Mouse (Mus musculus) embryonic facial prominence, embryonic 10.5 days (tissue): Measurements from ENCODE around the gene Clasp1. TPM values are rescaled to one million over a fixed set of nuclear protein-coding genes. Genes with fewer than 3 reads are reported as not detected.
"Not testable (repeated sequence)": the region's sequence is repeated elsewhere in the genome, so short reads cannot be mapped to it uniquely, and the experiment has no call there.

Source experiments
- DNase-seq: peaks from one replicate; pipeline ENCODE4 v3.0.0-alpha.2; 2017; ENCODE audit warnings: low spot score
- H3K27ac ChIP-seq: fragments of 300-500 bp; sonication (generic); replicated peaks from 2 replicates; pipeline ENCODE4 v1.5.1; 2016; ENCODE audit warnings: mild to moderate bottlenecking
- H3K27me3 ChIP-seq: fragments of 300-500 bp; sonication (generic); replicated peaks from 2 replicates; pipeline ENCODE4 v1.6.1; 2016; ENCODE audit warnings: low read depth, mild to moderate bottlenecking; ENCODE audit not compliant: poor library complexity, severe bottlenecking
- H3K36me3 ChIP-seq: fragments of 300-500 bp; sonication (generic); replicated peaks from 2 replicates; pipeline ENCODE4 v1.6.1; 2016; ENCODE audit warnings: mild to moderate bottlenecking, moderate library complexity
- H3K4me1 ChIP-seq: fragments of 300-500 bp; sonication (generic); 2 replicates; pipeline ENCODE4 v1.6.1; 2016
- H3K4me3 ChIP-seq: fragments of 300-500 bp; sonication (generic); 2 replicates; pipeline ENCODE4 v1.5.1; 2016; ENCODE audit warnings: mild to moderate bottlenecking, moderate library complexity
- H3K9me3 ChIP-seq: fragments of 300-500 bp; sonication (generic); 2 replicates; pipeline ENCODE4 v1.6.1; 2016; ENCODE audit warnings: mild to moderate bottlenecking
- WGBS: fragments of 180-500 bp; shearing (Covaris S2); methylation state at CpG from one replicate; pipeline ENCODE4 v1.1.7; 2016; 5-methylcytosine and 5-hydroxymethylcytosine counted together
- polyA plus RNA-seq: library from polyadenylated mRNA; unstranded; fragments of >200 nt; fragmentation: Nextera tagmentation; extraction: Ambion mirVana; gene quantifications from 2 replicates; pipeline ENCODE4 v1.2.1, GENCODE M21; 2016

The Clasp1 gene
- polyA plus RNA-seq, 1 experiment from 2014 or later, result 94.7 TPM

DNA sequence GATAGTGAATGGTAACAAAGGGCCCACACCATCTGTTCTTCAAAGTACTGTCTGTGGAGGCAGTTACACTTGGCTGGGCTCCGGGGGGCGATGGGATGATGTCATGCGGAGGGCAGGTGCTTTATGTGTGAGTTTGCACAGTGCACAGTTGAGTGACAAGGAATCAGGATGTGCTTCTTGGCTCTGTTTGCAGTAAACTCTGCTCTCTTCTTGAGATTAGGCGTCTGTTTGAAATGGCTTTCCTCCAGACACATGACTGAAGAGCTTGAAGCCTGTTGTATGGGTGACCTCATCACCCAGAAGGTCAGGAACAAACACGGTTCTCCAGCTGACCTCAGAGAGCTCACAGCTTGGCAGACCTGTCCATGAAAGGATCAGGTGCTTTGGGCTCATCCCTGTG lies 200.9 kb downstream of the Clasp1 start:
- H3K27ac ChIP-seq, result no peak overlapping the region

GRCm38 (mm10) chr1:118592933-118593332 lies 204.1 kb downstream of the Clasp1 start:
- Histone ChIP-seq H3K4me1 (no peaks in the 10 kb centered on the region), H3K27ac (no peak overlapping the region), H3K36me3 (peaks cover 92% of the 10 kb centered on the region), H3K4me3 (no peak overlapping the region), H3K9me3 (no peaks in the 10 kb centered on the region), H3K27me3 (no peaks in the 10 kb centered on the region)
- no peak for DNase-seq
- 94% methylated on average over 4 of the region's 4 CpGs for WGBS

More for the DNA sequence above, 200.9 kb downstream of the Clasp1 start:
- H3K4me1 ChIP-seq, result no peaks in the 10 kb centered on the region
- H3K4me3 ChIP-seq, result no peak overlapping the region
- no peaks in the 10 kb centered on the region for H3K27me3 ChIP-seq
- 80% methylated on average over 5 of the region's 5 CpGs for WGBS
- peaks cover 61% of the 10 kb centered on the region for H3K36me3 ChIP-seq
- DNase-seq, result no peak
- no peaks in the 10 kb centered on the region for H3K9me3 ChIP-seq

DNA sequence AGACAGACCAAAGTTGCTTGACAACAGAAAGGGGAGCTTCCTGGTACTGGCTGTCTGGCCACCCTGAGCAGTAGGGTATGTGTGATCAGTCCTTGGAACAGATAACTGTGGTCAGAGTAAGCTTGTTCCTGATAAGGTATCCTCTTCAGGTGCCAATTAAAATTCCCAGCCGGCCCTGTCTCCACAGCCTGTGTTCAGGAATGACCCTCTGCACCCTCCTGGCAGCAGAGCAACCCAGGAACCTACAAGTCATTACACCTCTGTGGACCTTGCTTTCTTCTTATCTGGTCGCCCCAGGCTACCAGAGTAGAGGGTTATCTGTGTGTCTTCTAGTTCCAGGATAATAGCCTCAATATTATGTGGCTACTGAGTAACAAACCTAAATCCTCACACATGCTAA lies 206.5 kb downstream of the Clasp1 start:
- Histone ChIP-seq H3K4me3 (no peak overlapping the region), H3K27me3 (no peaks in the 10 kb centered on the region)

DNA sequence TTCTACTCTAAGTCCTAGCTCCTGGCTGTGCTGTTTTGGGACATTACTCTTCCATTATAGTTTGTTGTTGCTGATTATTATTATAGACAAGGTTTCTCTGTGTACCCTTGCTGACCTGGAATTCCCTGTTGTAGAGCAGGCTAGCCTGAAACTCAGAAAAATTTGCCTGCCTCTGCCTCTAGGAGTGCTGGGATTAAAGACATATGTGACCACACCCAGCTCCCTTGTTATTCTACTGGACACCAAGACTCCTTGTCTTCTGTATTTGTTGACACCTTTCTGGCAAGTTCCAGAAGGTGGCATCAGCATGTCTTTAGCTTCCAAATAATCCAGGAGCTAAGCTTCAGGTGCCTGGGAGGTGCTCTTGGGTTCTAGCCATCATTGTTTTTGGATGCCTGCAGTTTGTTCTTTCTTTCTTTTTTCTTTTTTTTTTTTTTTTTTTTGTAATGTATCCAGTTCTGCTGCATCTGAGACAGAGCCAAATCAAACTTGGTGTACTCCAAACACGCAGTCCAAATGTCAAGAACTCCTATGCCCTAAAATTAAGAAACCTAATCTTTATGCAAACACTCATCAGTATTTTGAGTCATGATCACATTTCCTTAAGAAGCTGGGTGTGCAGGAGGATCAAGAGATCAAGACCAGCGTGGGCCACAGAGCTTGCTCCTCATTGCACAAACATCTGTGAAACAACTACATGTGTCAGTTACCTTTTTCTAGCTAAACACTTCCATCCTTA lies 208.8 kb downstream of the Clasp1 start:
- no peak overlapping the region for H3K4me3 ChIP-seq
- no peaks in the 10 kb centered on the region for H3K27me3 ChIP-seq
- H3K27ac ChIP-seq, result no peak overlapping the region
- H3K36me3 ChIP-seq, result peaks cover 99% of the 10 kb centered on the region
- no peaks in the 10 kb centered on the region for H3K9me3 ChIP-seq
- WGBS, result 87% methylated on average over 2 of the region's 2 CpGs
- no peak for DNase-seq
- no peaks in the 10 kb centered on the region for H3K4me1 ChIP-seq

More for the DNA sequence above, 206.5 kb downstream of the Clasp1 start:
- Histone ChIP-seq H3K9me3 (no peaks in the 10 kb centered on the region), H3K4me1 (no peaks in the 10 kb centered on the region), H3K36me3 (peaks cover 99% of the 10 kb centered on the region), H3K27ac (no peak overlapping the region)
- 90% methylated on average over 2 of the region's 2 CpGs for WGBS
- no peak for DNase-seq

GRCm38 (mm10) chr1:118598339-118598738 lies 209.5 kb downstream of the Clasp1 start:
- WGBS, result 90% methylated on average over 3 of the region's 3 CpGs
- no peak for DNase-seq
- H3K27me3 ChIP-seq, result no peaks in the 10 kb centered on the region
- H3K9me3 ChIP-seq, result no peaks in the 10 kb centered on the region
- no peak overlapping the region for H3K4me3 ChIP-seq
- H3K36me3 ChIP-seq, result peaks cover 99% of the 10 kb centered on the region
- H3K27ac ChIP-seq, result no peak overlapping the region
- no peaks in the 10 kb centered on the region for H3K4me1 ChIP-seq

DNA sequence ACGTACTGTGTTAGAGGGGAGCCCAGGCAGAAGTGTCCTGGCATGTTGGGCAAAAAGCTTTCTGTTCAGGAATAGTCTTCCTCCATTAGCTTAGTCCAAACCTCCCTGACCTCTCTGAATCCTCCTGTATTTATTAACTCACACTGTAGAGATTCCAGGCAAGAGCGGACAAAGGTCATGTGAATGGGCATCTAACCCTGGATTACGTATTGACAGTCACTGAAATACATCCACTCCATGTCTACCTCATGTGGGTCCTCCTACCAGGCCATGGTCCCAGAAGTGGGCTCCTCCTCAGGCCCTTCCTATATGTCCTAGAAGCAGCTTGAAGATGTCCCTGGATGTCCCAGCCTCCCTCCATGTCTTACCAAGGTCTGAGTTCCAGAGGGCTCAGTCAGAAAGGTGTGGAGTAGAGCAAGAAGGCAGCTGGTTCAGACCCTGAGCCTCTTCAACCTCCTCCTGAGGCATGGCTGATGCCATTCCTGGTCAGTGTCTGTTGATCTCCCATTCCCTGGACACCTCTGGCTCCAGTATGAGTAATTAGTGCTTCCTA lies 224.8 kb downstream of the Clasp1 start:
- Histone ChIP-seq H3K4me3 (no peak overlapping the region), H3K27me3 (no peaks in the 10 kb centered on the region), H3K27ac (no peak overlapping the region), H3K4me1 (no peaks in the 10 kb centered on the region), H3K36me3 (peaks cover 32% of the 10 kb centered on the region), H3K9me3 (no peaks in the 10 kb centered on the region)
- DNase-seq, result no peak
- 93% methylated on average over 3 of the region's 3 CpGs for WGBS

DNA sequence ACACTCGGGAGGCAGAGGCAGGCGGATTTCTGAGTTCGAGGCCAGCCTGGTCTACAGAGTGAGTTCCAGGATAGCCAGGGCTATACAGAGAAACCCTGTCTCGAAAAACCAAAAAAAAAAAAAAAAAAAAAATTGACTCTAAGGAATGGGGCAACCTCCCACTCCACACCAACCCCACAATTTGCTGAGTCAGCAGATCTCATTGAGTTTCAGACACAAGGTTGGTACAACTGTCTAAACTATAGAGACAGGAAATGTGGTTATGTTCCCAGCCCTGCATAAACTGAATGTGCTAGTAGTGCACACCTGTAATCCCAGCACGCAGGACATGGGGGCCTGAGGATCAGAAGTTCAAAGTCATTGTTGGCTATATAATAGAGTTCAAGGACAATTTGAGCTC lies 232.2 kb downstream of the Clasp1 start:
- H3K9me3 ChIP-seq, H3K36me3 ChIP-seq, H3K4me3 ChIP-seq, H3K4me1 ChIP-seq, H3K27ac ChIP-seq, DNase-seq: not testable (repeated sequence)
- peaks cover 15% of the 10 kb centered on the region for H3K27me3 ChIP-seq
- WGBS, result 90% methylated on average over 5 of the region's 5 CpGs

- H3K9me3 ChIP-seq, result no peaks in the 10 kb centered on the region
- no peak overlapping the region for H3K27ac ChIP-seq
- peaks cover 33% of the 10 kb centered on the region for H3K27me3 ChIP-seq
- no peak for DNase-seq
- H3K36me3 ChIP-seq, result no peaks in the 10 kb centered on the region
- H3K4me3 ChIP-seq, result no peak overlapping the region
- 57% methylated on average over 3 of the region's 3 CpGs for WGBS
- peaks cover 5% of the 10 kb centered on the region for H3K4me1 ChIP-seq
These were observed 234.0 kb downstream of the Clasp1 start for GRCm38 (mm10) chr1:118622857-118623256.

- no peaks in the 10 kb centered on the region for H3K36me3 ChIP-seq
- peaks cover 59% of the 10 kb centered on the region for H3K27me3 ChIP-seq
- DNase-seq, result no peak
- WGBS, result 29% methylated on average over 6 of the region's 6 CpGs
- no peak overlapping the region for H3K4me3 ChIP-seq
- no peak overlapping the region for H3K27ac ChIP-seq
- H3K4me1 ChIP-seq, result peaks cover 10% of the 10 kb centered on the region
- H3K9me3 ChIP-seq, result no peaks in the 10 kb centered on the region
These were observed 236.6 kb downstream of the Clasp1 start for GRCm38 (mm10) chr1:118625461-118625860.

DNA sequence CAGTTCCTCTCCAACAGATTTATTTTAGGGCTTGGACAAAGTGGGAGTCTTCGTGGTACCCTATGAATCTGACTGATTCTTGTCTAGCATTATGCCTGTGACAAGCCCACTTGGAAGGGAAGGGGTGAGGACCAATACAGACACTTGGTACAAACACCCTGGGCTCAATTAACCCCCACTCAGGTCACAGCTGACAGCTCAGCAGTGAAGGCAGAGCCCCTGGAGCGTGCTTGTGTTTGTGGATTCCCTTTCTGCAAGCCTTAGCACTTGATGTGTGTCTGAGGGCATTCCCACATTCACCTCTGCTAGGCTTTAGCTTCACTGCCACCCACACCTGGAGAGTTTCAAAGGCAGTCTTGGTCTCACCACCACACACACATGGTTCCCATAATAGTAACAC lies 237.1 kb downstream of the Clasp1 start:
- H3K9me3 ChIP-seq, result no peaks in the 10 kb centered on the region
- no peak overlapping the region for H3K27ac ChIP-seq
- peaks cover 10% of the 10 kb centered on the region for H3K4me1 ChIP-seq
- no peak overlapping the region for H3K4me3 ChIP-seq
- no peak for DNase-seq
- no peaks in the 10 kb centered on the region for H3K36me3 ChIP-seq
- H3K27me3 ChIP-seq, result peaks cover 64% of the 10 kb centered on the region
- 42% methylated on average over 2 of the region's 2 CpGs for WGBS

- Histone ChIP-seq H3K9me3 (no peaks in the 10 kb centered on the region), H3K4me1 (peaks cover 10% of the 10 kb centered on the region), H3K27ac (no peak overlapping the region), H3K36me3 (no peaks in the 10 kb centered on the region), H3K27me3 (peaks cover 64% of the 10 kb centered on the region), H3K4me3 (no peak overlapping the region)
- no peak for DNase-seq
- 78% methylated on average over 2 of the region's 2 CpGs for WGBS
These were observed 237.6 kb downstream of the Clasp1 start for GRCm38 (mm10) chr1:118626452-118626851.

DNA sequence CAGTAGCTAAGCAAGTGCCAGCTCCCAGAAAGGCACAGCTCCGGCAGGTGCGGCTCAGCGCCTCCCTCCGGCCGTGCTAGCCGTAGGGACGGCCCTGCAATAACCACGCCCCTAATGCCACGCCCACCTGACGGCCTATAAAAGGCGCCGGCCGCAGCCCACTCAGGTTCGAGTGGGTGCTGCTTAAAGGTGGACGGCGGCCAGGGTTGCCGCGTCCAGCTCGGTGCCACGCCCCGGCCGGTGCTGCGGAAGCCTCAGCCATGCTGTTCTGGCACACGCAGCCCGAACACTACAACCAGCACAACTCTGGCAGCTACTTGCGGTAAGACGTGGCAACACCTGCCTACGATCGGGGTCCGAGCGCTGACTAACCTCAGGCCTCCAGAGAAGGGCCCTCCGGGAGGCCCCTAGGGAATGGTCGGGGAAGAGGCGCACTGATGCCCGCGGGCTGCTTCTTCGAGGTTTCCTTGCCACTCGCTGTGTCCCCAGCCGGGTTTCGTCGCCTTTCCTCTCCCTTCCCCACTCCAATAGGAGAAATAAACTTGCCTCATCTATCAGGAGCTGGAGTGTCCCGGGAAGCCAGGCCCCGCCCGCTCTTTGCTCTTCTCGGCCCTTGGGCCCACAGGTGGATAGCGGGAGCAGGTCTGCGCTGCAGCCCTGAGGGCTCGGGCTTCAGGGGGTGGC lies 239.1 kb downstream of the Clasp1 start, which contains the start of gene Tfcp2l1:
Gene Tfcp2l1, plus strand, starts transcription at position 165 of the 684 bp plus-strand sequence.
- Histone ChIP-seq H3K9me3 (no peaks in the 10 kb centered on the region), H3K36me3 (no peaks in the 10 kb centered on the region), H3K4me1 (peaks cover 10% of the 10 kb centered on the region), H3K4me3 (peak within 1 kb of the TSS; percentile 63), H3K27ac (no peak within 1 kb of the TSS), H3K27me3 (peaks cover 62% of the 10 kb centered on the region)
- DNase-seq, result peak; percentile 77
- under 1% methylated on average over 48 of the region's 48 CpGs for WGBS
